Mouse (Mus musculus) E14TG2a.4 (cell line): ENCODE measurements around the gene Slc30a6.

ENCODE experiments used
- CTCF ChIP-seq: conservative IDR thresholded peaks from 2 replicates; pipeline ENCODE4 v1.5.1; 2014; ENCODE audit warnings: low read length
- NANOG ChIP-seq: IDR thresholded peaks from 2 replicates; pipeline ENCODE4 v1.6.1; 2014; ENCODE audit warnings: borderline replicate concordance, low read length, mixed read lengths
- POU5F1 ChIP-seq: IDR thresholded peaks from 2 replicates; pipeline ENCODE4 v1.6.1; 2014; ENCODE audit warnings: low read length, borderline replicate concordance

- no peak for TF ChIP-seq CTCF
- no peak for TF ChIP-seq NANOG
- no peak for TF ChIP-seq POU5F1
Observed at GRCm38 (mm10) chr17:74396766-74397165, 1.4 kb downstream of the Slc30a6 start.
